Mouse (Mus musculus): ENCODE measurements around the gene Fbxl17.

DNA sequence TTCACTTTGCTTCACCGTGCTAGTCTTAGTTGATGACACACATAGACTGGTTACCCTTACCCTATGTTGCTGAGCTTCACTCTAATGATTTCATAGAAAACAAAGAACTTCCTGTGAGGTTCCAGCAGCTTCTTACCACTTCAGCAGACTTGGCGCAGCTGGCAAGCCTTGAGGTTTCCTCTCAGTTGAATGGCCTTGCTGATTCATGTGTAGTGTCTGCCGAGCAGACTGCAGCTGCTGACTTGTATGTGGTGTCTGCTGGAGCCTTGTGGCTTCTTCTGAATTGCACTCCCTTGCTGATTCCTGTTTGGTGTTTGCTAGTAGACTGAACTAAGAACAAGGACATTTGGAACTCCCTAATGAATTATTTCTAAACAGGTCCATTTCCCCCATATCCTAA lies 137.6 kb downstream of the Fbxl17 start:
- no peak for TF ChIP-seq POLR2A (IDR thresholded peaks at IDR 0.05; ENCODE audit: low read depth, low read length)
- TF ChIP-seq CTCF (IDR thresholded peaks at IDR 0.05; ENCODE audit: borderline replicate concordance, insufficient read depth, low read length): no peak

Measured in embryonic fibroblast, embryonic 13.5 days (primary cell).